Mouse (Mus musculus): ENCODE data around the gene Psmb3. TPM values are rescaled to one million over a fixed set of nuclear protein-coding genes. Genes with fewer than 3 reads are reported as not detected.

Gene Psmb3
- total and polyA plus RNA-seq, 3 experiments = 560 to 1,251 (median 863) TPM

DNA sequence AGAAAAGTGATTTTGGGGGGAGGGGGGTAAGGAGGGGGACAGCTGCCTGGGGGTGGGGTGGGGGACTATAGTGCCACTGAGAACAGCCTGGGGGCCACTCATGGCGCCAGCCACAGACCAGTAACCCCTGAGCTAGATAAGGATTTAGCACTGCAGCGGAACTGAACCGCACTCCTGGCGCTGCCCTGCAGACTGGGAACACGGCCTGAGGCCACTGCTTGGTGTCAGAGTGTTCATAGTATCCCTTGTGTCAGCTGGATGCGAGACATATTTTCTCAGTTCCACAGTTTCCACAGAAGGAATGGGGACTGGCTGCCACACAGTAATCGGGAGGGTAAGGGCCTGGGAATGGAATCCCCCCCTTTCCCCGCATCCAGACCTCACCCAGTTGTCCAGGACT lies 12.8 kb downstream of the Psmb3 start:
- Histone ChIP-seq H3K4me3 (replicated peaks in 1 of 3; ENCODE audit: low read depth in 2 of 3, low read length in 2 of 3, poor library complexity in 1 of 3) (no peak overlapping the region), H3K27me3 (replicated peaks) (no peaks in the 10 kb centered on the region), H3K9me3 (replicated peaks; ENCODE audit: low read length) (peaks cover 4% of the 10 kb centered on the region), H3K36me3 (replicated peaks in 1 of 2; ENCODE audit: control insufficient read depth in 1 of 2, insufficient read depth in 1 of 2, low read length in 1 of 2) (peaks cover 54 to 86% of the 10 kb centered on the region in 2 experiments), H3K4me1 (ENCODE audit: control insufficient read depth in 1 of 2, insufficient read depth in 2 of 2) (peaks cover 19 to 46% of the 10 kb centered on the region in 2 experiments), H3K4me2 (ENCODE audit: insufficient read depth, low read depth, poor library complexity, severe bottlenecking) (peak overlapping the region; percentile 10; the same call in 1 of the 2 replicates), H3K9ac (ENCODE audit: insufficient read depth, low read depth) (peak overlapping the region; percentile 42), H3K79me2 (replicated peaks; ENCODE audit: control insufficient read depth, extremely low read depth, insufficient read depth, poor library complexity, severe bottlenecking) (no peaks in the 10 kb centered on the region), H3K27ac (ENCODE audit: insufficient read depth, low read depth) (peak overlapping the region; percentile 55)
- no peak for DNase-seq (ENCODE audit: extremely low read depth)
- in situ Hi-C loops (cut with MboI; ENCODE audit: low pct_ligation_motif_present, low pct_unique_long_range_greater_than_20kb, low sequenced_read_pairs) = no loop called here
- no peak for TF ChIP-seq MAZ (IDR thresholded peaks at IDR 0.05; ENCODE audit: low read depth, low read length)
- no peak for TF ChIP-seq EP300 (IDR thresholded peaks at IDR 0.05; ENCODE audit: low read length)
- TF ChIP-seq MXI1 (IDR thresholded peaks at IDR 0.05; ENCODE audit: low read depth, low read length) = no peak
- no peak for TF ChIP-seq USF1 (IDR thresholded peaks at IDR 0.05; ENCODE audit: low read depth, low read length)
- TF ChIP-seq ZC3H11A (IDR thresholded peaks at IDR 0.05; ENCODE audit: low read depth, low read length) = no peak
- TF ChIP-seq JUND (conservative IDR thresholded peaks at IDR 0.05; ENCODE audit: low read depth, low read length) = no peak
- no peak for TF ChIP-seq ELF1 (IDR thresholded peaks at IDR 0.05; ENCODE audit: low read depth, low read length)
- TF ChIP-seq TCF12 (IDR thresholded peaks at IDR 0.05; ENCODE audit: low read depth, low read length) = no peak
- TF ChIP-seq KAT2A (IDR thresholded peaks at IDR 0.05; ENCODE audit: insufficient replicate concordance, low read length) = no peak
- TF ChIP-seq MAX (IDR thresholded peaks at IDR 0.05; ENCODE audit: low read length) = no peak
- TF ChIP-seq RCOR1 (conservative IDR thresholded peaks at IDR 0.05; ENCODE audit: low read depth, low read length) = no peak
- no peak for TF ChIP-seq MEF2A (IDR thresholded peaks at IDR 0.05; ENCODE audit: borderline replicate concordance, low read depth, low read length)
- TF ChIP-seq USF2 (conservative IDR thresholded peaks at IDR 0.05; ENCODE audit: low read depth, low read length) = no peak
- TF ChIP-seq ETS1 (conservative IDR thresholded peaks at IDR 0.05; ENCODE audit: low read depth, low read length) = no peak
- dilution Hi-C loops (cut with MboI; ENCODE audit: extremely low pct_ligation_motif_present, extremely low pct_unique_long_range_greater_than_20kb, low sequenced_read_pairs) = no loop called here

DNA sequence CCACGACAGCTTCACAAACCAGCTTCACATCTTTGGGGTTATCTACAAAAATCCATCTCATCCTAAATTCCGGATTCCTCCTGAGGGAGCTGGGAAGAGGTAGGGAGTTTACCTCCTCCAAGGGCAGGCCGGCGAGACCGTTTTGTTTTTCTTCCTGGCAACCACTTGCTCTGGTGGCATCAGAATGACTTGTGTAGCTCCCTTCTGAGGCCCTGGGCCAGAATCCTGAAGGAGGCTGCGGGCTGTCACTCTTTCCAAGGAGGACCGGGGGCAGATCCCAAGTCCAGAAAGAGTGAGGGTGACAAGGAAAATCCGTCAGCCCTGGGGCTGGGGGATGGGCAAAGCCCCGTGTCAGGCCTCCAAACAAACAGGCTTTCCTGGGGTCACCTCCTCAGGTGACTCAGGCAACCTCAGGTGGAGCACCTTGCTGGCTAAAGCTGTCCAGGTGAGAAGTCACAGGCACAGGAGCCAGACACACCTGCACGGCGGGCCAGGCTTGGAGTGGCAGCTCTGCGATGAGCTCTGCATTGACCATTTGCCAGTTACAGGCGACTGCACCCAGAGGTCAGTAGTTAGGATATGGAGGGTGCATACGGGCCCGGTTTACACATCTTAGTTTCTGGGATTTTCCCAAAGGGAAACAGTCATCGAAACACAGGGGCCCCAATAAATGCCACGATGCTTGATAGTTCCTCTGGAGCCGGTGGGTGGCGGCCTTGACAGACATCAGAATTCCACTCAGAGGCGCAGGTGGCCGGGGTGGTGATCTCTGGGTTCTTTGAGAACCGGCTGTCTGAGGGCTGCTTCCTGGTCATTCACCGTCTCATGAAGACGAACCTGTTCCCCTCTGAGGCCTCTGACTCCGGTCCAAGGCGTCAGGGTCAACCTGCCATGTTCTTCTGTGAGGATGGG lies 14.4 kb downstream of the Psmb3 start:
- H3K36me3 ChIP-seq (replicated peaks in 1 of 2; ENCODE audit: control insufficient read depth in 1 of 2, insufficient read depth in 1 of 2, low read length in 1 of 2) = peaks cover 54 to 86% of the 10 kb centered on the region in 2 experiments
- H3K9me3 ChIP-seq (replicated peaks; ENCODE audit: low read length) = peaks cover 17% of the 10 kb centered on the region
- peak overlapping the region; percentile 69 for H3K9ac ChIP-seq (ENCODE audit: insufficient read depth, low read depth)
- H3K4me3 ChIP-seq (replicated peaks in 1 of 3; ENCODE audit: low read depth in 2 of 3, low read length in 2 of 3, poor library complexity in 1 of 3) = peak overlapping the region in 2 of 3 experiments; percentile 16 to 22
- no peak for DNase-seq (ENCODE audit: extremely low read depth)
- H3K27ac ChIP-seq (ENCODE audit: insufficient read depth, low read depth) = peak overlapping the region; percentile 98
- TF ChIP-seq CTCF (conservative IDR thresholded peaks at IDR 0.05 in 1 of 2, IDR thresholded peaks at IDR 0.05 in 1 of 2; ENCODE audit: low read depth in 2 of 2, low read length in 2 of 2) (no peak), BHLHE40 (IDR thresholded peaks at IDR 0.05; ENCODE audit: low read depth, low read length) (no peak), TCF12 (IDR thresholded peaks at IDR 0.05; ENCODE audit: low read depth, low read length) (no peak), E2F4 (IDR thresholded peaks at IDR 0.05; ENCODE audit: insufficient replicate concordance, low read depth, low read length) (no peak), RAD21 (IDR thresholded peaks at IDR 0.05; ENCODE audit: low read depth, low read length) (no peak)
- H3K79me2 ChIP-seq (replicated peaks; ENCODE audit: control insufficient read depth, extremely low read depth, insufficient read depth, poor library complexity, severe bottlenecking) = no peaks in the 10 kb centered on the region
- in situ Hi-C loops (cut with MboI; ENCODE audit: low pct_ligation_motif_present, low pct_unique_long_range_greater_than_20kb, low sequenced_read_pairs) (no loop called here), dilution Hi-C loops (cut with MboI; ENCODE audit: extremely low pct_ligation_motif_present, extremely low pct_unique_long_range_greater_than_20kb, low sequenced_read_pairs) (no loop called here)
- H3K4me2 ChIP-seq (ENCODE audit: insufficient read depth, low read depth, poor library complexity, severe bottlenecking) = peak overlapping the region; percentile 64
- H3K4me1 ChIP-seq (ENCODE audit: control insufficient read depth in 1 of 2, insufficient read depth in 2 of 2) = peaks cover 19 to 50% of the 10 kb centered on the region in 2 experiments
- no peaks in the 10 kb centered on the region for H3K27me3 ChIP-seq (replicated peaks)

Data from CH12.LX (cell line).